Comparison of ENCODE assay signal across 11 mouse cellular contexts in genomic region chr11:117269946-117270345, GRCm38 (mm10).
DNase-seq lines count a peak whose midpoint lies in the region; ATAC-seq and TF ChIP-seq lines count a peak whose summit lies in the region.
"Had no signal": no experiment of that assay in that cellular context is flagged by ENCODE, and none has a peak within 500 bp of the region (broad histone marks: within the 10 kb centered on the region; RNA-seq: fewer than 3 reads in every experiment).

No protein-coding gene starts in this region.

- peaks cover 10% of the 10 kb centered on the region for H3K36me3 ChIP-seq in heart, embryonic 10.5 days
- H3K36me3 ChIP-seq in stomach, embryonic 14.5 days (ENCODE audit: control insufficient read depth, insufficient read depth, low read length) = no peaks in the 10 kb centered on the region; the same call in 1 of the 2 replicates
- H3K36me3 ChIP-seq in stomach, postnatal 0 days (ENCODE audit: control insufficient read depth, insufficient read depth, low read length) = no peaks in the 10 kb centered on the region
- peaks cover 18% of the 10 kb centered on the region for H3K36me3 ChIP-seq in limb, embryonic 12.5 days

- H3K27ac ChIP-seq in heart, embryonic 10.5 days = 0 out of 2 replicates have a peak overlapping the region, but pooled peaks have one; percentile 59
- peak overlapping the region; percentile 10; the same call in 1 of the 2 replicates for H3K27ac ChIP-seq in stomach, embryonic 14.5 days (ENCODE audit: low read length)
- H3K27ac ChIP-seq in stomach, postnatal 0 days (replicated peaks) = no peak overlapping the region
- 0 out of 2 replicates have a peak overlapping the region, but pooled peaks have one; percentile 50 for H3K27ac ChIP-seq in limb, embryonic 12.5 days

- ATAC-seq in stomach, embryonic 14.5 days (ENCODE audit: insufficient number of reproducible peaks, insufficient read depth, low FRiP score, low read depth) = no peak
- ATAC-seq in stomach, postnatal 0 days (ENCODE audit: low FRiP score, low TSS enrichment) = no peak
- no peak for ATAC-seq in limb, embryonic 12.5 days (ENCODE audit: insufficient number of reproducible peaks, insufficient read depth, low FRiP score, low TSS enrichment, low read depth)
- ATAC-seq in activated CD4-positive, CD25-positive, alpha-beta regulatory T cell, adult 4 months = no peak

- intact Hi-C loops in heart, postnatal 25 days (cut with DNase I) = loop anchor here (2.0 kb wide), 1 partner anchor 43 kb away; no protein-coding TSS in a partner anchor

- H3K4me3 ChIP-seq in heart, embryonic 10.5 days = 0 out of 2 replicates have a peak overlapping the region, but pooled peaks have one; percentile 8
- H3K4me3 ChIP-seq in stomach, embryonic 14.5 days (ENCODE audit: low read depth, low read length) = no peak overlapping the region
- no peak overlapping the region for H3K4me3 ChIP-seq in stomach, postnatal 0 days (ENCODE audit: low read depth, low read length)
- no peak overlapping the region for H3K4me3 ChIP-seq in limb, embryonic 12.5 days (replicated peaks)

- WGBS in heart, embryonic 10.5 days = 12% methylated on average over 6 of the region's 6 CpGs
- 50% methylated on average over 6 of the region's 6 CpGs for WGBS in stomach, embryonic 14.5 days
- 69% methylated on average over 6 of the region's 6 CpGs for WGBS in stomach, postnatal 0 days
- 27% methylated on average over 6 of the region's 6 CpGs for WGBS in limb, embryonic 12.5 days

- no peak for TF ChIP-seq CTCF in stomach, postnatal 0 days (IDR thresholded peaks at IDR 0.05; ENCODE audit: low read depth)

- DNase-seq in heart, embryonic 10.5 days (ENCODE audit: low spot score) = no peak
- no peak for DNase-seq in heart, postnatal 25 days (ENCODE audit: low spot score)
- DNase-seq in stomach, postnatal 0 days (ENCODE audit: low spot score) = no peak
- no peak for DNase-seq in thymus, postnatal 4 days
- DNase-seq in thymus, postnatal 14 days = no peak
- DNase-seq: cerebellum, adult 9-11 months; right cerebral cortex, postnatal 4 days; thymus, adult 18-20 months had no signal

- no peak overlapping the region for H3K4me2 ChIP-seq in stomach, embryonic 14.5 days (replicated peaks; ENCODE audit: low read depth, low read length)
- no peak overlapping the region for H3K4me2 ChIP-seq in stomach, postnatal 0 days (replicated peaks; ENCODE audit: low read depth)
- peak overlapping the region; percentile 75 for H3K4me2 ChIP-seq in limb, embryonic 12.5 days

- peaks cover 44% of the 10 kb centered on the region for H3K27me3 ChIP-seq in heart, embryonic 10.5 days (ENCODE audit: insufficient read depth, poor library complexity, severe bottlenecking)
- no peaks in the 10 kb centered on the region for H3K27me3 ChIP-seq in stomach, embryonic 14.5 days (ENCODE audit: control insufficient read depth, insufficient read depth, low read length)
- H3K27me3 ChIP-seq in stomach, postnatal 0 days (ENCODE audit: control insufficient read depth, insufficient read depth, low read length) = no peaks in the 10 kb centered on the region
- H3K27me3 ChIP-seq in limb, embryonic 12.5 days = no peaks in the 10 kb centered on the region

- peaks cover 99% of the 10 kb centered on the region for H3K4me1 ChIP-seq in heart, embryonic 10.5 days
- H3K4me1 ChIP-seq in stomach, embryonic 14.5 days (ENCODE audit: control insufficient read depth, insufficient read depth, low read length) = peaks cover 54% of the 10 kb centered on the region
- H3K4me1 ChIP-seq in stomach, postnatal 0 days (replicated peaks; ENCODE audit: control insufficient read depth, insufficient read depth) = peaks cover 14% of the 10 kb centered on the region
- H3K4me1 ChIP-seq in limb, embryonic 12.5 days (replicated peaks) = peaks cover 87% of the 10 kb centered on the region

- no peak overlapping the region for H3K9ac ChIP-seq in stomach, embryonic 14.5 days (replicated peaks; ENCODE audit: low read depth, low read length)
- H3K9ac ChIP-seq in stomach, postnatal 0 days (ENCODE audit: low read length) = no peak overlapping the region
- no peak overlapping the region for H3K9ac ChIP-seq in limb, embryonic 12.5 days (replicated peaks)

- no peaks in the 10 kb centered on the region for H3K9me3 ChIP-seq in heart, embryonic 10.5 days
- no peaks in the 10 kb centered on the region for H3K9me3 ChIP-seq in stomach, embryonic 14.5 days (ENCODE audit: control insufficient read depth, low read depth, low read length)
- no peaks in the 10 kb centered on the region for H3K9me3 ChIP-seq in stomach, postnatal 0 days (ENCODE audit: control insufficient read depth, low read length)
- H3K9me3 ChIP-seq in limb, embryonic 12.5 days = no peaks in the 10 kb centered on the region

- no peak for TF ChIP-seq EP300 in stomach, postnatal 0 days (optimal IDR thresholded peaks at IDR 0.05)
